Comparison of ENCODE assay signal across 8 mouse cellular contexts in the genomic region with DNA sequence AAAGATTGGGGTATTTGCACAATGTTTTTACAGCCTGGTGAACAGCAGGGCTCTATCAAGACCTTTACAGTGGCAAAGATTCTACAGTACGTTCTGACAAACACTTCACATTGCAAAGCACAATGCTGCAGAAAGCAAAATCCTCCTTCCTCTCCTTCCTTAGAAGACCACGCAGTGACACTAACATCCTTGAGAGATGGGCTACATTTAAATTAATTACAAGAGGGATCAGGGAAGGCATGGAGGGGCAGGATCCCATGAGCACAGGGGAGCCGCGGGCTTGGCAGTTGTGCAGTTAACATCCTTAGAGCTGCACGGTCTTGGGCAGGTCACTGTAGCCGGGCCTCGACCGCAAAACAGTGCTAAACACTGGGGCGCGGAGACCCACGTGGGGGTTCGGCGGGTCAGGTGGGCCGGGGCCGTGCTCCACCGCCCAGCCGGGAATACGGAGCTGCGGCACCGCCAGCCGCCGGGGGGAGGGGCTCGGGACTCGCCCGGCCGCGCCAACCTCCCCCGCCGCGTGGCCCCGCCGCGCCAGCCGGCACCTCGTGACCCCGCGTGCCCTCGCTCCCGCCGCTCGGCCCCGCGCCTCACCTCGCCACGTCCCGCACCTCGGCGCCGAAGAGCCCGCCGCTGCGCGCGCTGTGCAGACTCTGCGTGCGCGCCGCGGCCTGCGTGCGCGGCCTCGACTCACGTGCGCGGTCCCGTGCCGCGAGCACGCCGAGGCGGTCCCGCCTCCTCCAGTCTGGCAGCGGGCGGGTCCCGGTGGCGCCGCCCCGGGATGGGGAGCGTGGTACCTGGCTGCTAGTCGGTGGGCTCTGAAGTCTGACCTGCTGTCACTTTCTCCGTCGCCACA. TPM values are rescaled to one million over a fixed set of nuclear protein-coding genes. Genes with fewer than 3 reads are reported as not detected.
DNase-seq lines count a peak whose midpoint lies in the region; ATAC-seq lines count a peak whose summit lies in the region.

TSS of gene Tada2a (minus strand) at position 658 of the 856 bp plus-strand sequence.
TSS of gene Acaca (plus strand) at position 730 of the 856 bp plus-strand sequence.

- ATAC-seq in hematopoietic stem cell, adult 5-6 weeks (replicated peaks in 1 of 2; ENCODE audit: insufficient read depth in 1 of 2, low FRiP score in 2 of 2, low TSS enrichment in 1 of 2, low read depth in 1 of 2, poor library complexity in 2 of 2, severe bottlenecking in 2 of 2) = peak; percentile 70 to 84

- peak; percentile 85 for DNase-seq in Muller cell, postnatal 12 days (ENCODE audit: inconsistent ontology term)
- peak; percentile 80 for DNase-seq in cerebellum, adult 8-10 months
- peak; percentile 87 for DNase-seq in forelimb bud, embryonic 11.5 days (ENCODE audit: low read depth, low spot score)
- peak; percentile 72 to 82 for DNase-seq in layer of hippocampus, postnatal 14 days (ENCODE audit: low spot score in 2 of 2)
- DNase-seq in lung, postnatal 14 days = peak; percentile 79
- peak; percentile 83 for DNase-seq in ovary, postnatal 36 days (ENCODE audit: low spot score)
- peak; percentile 83 for DNase-seq in thymus, postnatal 14 days

RNA-seq across cellular contexts. Expression of gene Tada2a, which starts in this region (rescaled TPM):
- 21.5 and 25.0 TPM in 2 replicates for total RNA-seq in hematopoietic stem cell, adult 5-6 weeks (2017)
- 10 to 100 TPM; 29.7 to 30.3 TPM for total RNA-seq in layer of hippocampus, postnatal 14 days (2021)

RNA-seq across cellular contexts. Expression of gene Acaca, which starts in this region (rescaled TPM):
- total RNA-seq in hematopoietic stem cell, adult 5-6 weeks (2017) = 33.3 and 34.9 TPM in 2 replicates
- total RNA-seq in layer of hippocampus, postnatal 14 days (2021) = 10 to 100 TPM; 87.4 to 91.5 TPM

Comparison
In these comparisons a context has a peak if more than half of its experiments do, and no peak if none do; other contexts are left out.
1. Peak in every context shown above with its lines: DNase-seq and ATAC-seq.